Mouse (Mus musculus) CH12.LX (cell line): ENCODE measurements at regions not wholly inside any gene's neighbourhood (a gene's known extent, or its start where the extent isn't known, plus 50 kb on each side); places are given as distances from the start of the nearest gene placed in this dataset.

ENCODE experiments used
- DNase-seq: peaks from one replicate; pipeline ENCODE4 v3.0.0-alpha.2; 2013; ENCODE audit errors: extremely low read depth
- H3K27ac ChIP-seq: 2 replicates; pipeline ENCODE4 v1.5.1; 2012; ENCODE audit warnings: low read depth, mild to moderate bottlenecking, control low read depth, moderate library complexity; ENCODE audit not compliant: insufficient read depth
- H3K27me3 ChIP-seq: replicated peaks from 2 replicates; pipeline ENCODE3; 2012; ENCODE audit warnings: inconsistent platforms
- H3K36me3 ChIP-seq, 2 experiments: replicated peaks in 1 of 2; 2 replicates each; pipeline versions ENCODE3 to v1.6.1; 2012; ENCODE audit warnings: inconsistent platforms in 1 of 2, low read length in 1 of 2, mild to moderate bottlenecking in 1 of 2, mixed read lengths in 1 of 2, moderate library complexity in 1 of 2; ENCODE audit not compliant: control insufficient read depth in 1 of 2, insufficient read depth in 1 of 2
- H3K4me1 ChIP-seq, 2 experiments: 2 replicates each; pipeline ENCODE4 v1.6.1; 2012; ENCODE audit warnings: inconsistent platforms in 1 of 2, moderate library complexity in 1 of 2; ENCODE audit not compliant: insufficient read depth in 2 of 2, control insufficient read depth in 1 of 2
- H3K4me2 ChIP-seq: 2 replicates; pipeline ENCODE4 v1.6.1; 2012; ENCODE audit warnings: low read depth, mild to moderate bottlenecking, control low read depth; ENCODE audit not compliant: poor library complexity, insufficient read depth, severe bottlenecking
- H3K4me3 ChIP-seq, 3 experiments: fragments of 150-350 bp in 1 of 3; sonication (generic) in 1 of 3; replicated peaks in 1 of 3; 2 replicates each; pipeline versions ENCODE3 to v1.5.1; 2011 to 2012; ENCODE audit warnings: low read depth in 2 of 3, low read length in 2 of 3, mild to moderate bottlenecking in 2 of 3, moderate library complexity in 2 of 3, control low read depth in 1 of 3, improper control_type of control experiment in 1 of 3, inconsistent platforms in 1 of 3, mixed read lengths in 1 of 3; ENCODE audit not compliant: poor library complexity in 1 of 3
- H3K79me2 ChIP-seq: replicated peaks from 2 replicates; pipeline ENCODE4 v1.6.1; 2012; ENCODE audit warnings: mild to moderate bottlenecking, moderate library complexity; ENCODE audit not compliant: control insufficient read depth, poor library complexity, insufficient read depth, severe bottlenecking; ENCODE audit errors: extremely low read depth
- H3K9ac ChIP-seq: 2 replicates; pipeline ENCODE4 v1.6.1; 2012; ENCODE audit warnings: low read depth, mild to moderate bottlenecking, control low read depth, moderate library complexity; ENCODE audit not compliant: insufficient read depth
- H3K9me3 ChIP-seq: replicated peaks from 2 replicates; pipeline ENCODE3; 2012; ENCODE audit warnings: low read length, inconsistent platforms, mixed read lengths
- BHLHE40 ChIP-seq: IDR thresholded peaks from 2 replicates; pipeline ENCODE4 v1.6.1; 2011; ENCODE audit warnings: mild to moderate bottlenecking, low read depth, low read length, improper control_type of control experiment
- CHD1 ChIP-seq: IDR thresholded peaks from 2 replicates; pipeline ENCODE4 v1.6.1; 2012; ENCODE audit warnings: low read depth, low read length, improper control_type of control experiment, inconsistent platforms
- CHD2 ChIP-seq: IDR thresholded peaks from 2 replicates; pipeline ENCODE4 v1.6.1; 2011; ENCODE audit warnings: low read length, improper control_type of control experiment
- ELF1 ChIP-seq: IDR thresholded peaks from 2 replicates; pipeline ENCODE4 v1.6.1; 2014; ENCODE audit warnings: low read depth, mild to moderate bottlenecking, inconsistent platforms, low read length, improper control_type of control experiment
- EP300 ChIP-seq: IDR thresholded peaks from 2 replicates; pipeline ENCODE4 v1.6.1; 2011; ENCODE audit warnings: low read length, improper control_type of control experiment
- ETS1 ChIP-seq: conservative IDR thresholded peaks from 2 replicates; pipeline ENCODE4 v1.6.1; 2012; ENCODE audit warnings: low read depth, mild to moderate bottlenecking, inconsistent platforms, low read length, improper control_type of control experiment, moderate library complexity
- HCFC1 ChIP-seq: IDR thresholded peaks from 2 replicates; pipeline ENCODE4 v1.6.1; 2012; ENCODE audit warnings: low read depth, mild to moderate bottlenecking, inconsistent platforms, low read length, improper control_type of control experiment
- JUN ChIP-seq: IDR thresholded peaks from 2 replicates; pipeline ENCODE4 v1.6.1; 2011; ENCODE audit warnings: low read depth, mild to moderate bottlenecking, low read length, improper control_type of control experiment, moderate library complexity; ENCODE audit not compliant: insufficient read depth
- JUND ChIP-seq: conservative IDR thresholded peaks from 2 replicates; pipeline ENCODE4 v1.6.1; 2011; ENCODE audit warnings: low read depth, low read length, improper control_type of control experiment
- KAT2A ChIP-seq: IDR thresholded peaks from 2 replicates; pipeline ENCODE4 v1.6.1; 2012; ENCODE audit warnings: low read length, improper control_type of control experiment, inconsistent platforms; ENCODE audit not compliant: insufficient replicate concordance
- MAFK ChIP-seq: IDR thresholded peaks from 2 replicates; pipeline ENCODE4 v1.6.1; 2011; ENCODE audit warnings: low read length, improper control_type of control experiment; ENCODE audit not compliant: insufficient replicate concordance
- MAZ ChIP-seq: IDR thresholded peaks from 2 replicates; pipeline ENCODE4 v1.6.1; 2012; ENCODE audit warnings: low read depth, mild to moderate bottlenecking, inconsistent platforms, low read length, improper control_type of control experiment, moderate library complexity
- MEF2A ChIP-seq: IDR thresholded peaks from 2 replicates; pipeline ENCODE4 v1.6.1; 2014; ENCODE audit warnings: low read depth, mild to moderate bottlenecking, inconsistent platforms, low read length, improper control_type of control experiment, borderline replicate concordance
- MXI1 ChIP-seq: IDR thresholded peaks from 2 replicates; pipeline ENCODE4 v1.6.1; 2011; ENCODE audit warnings: mild to moderate bottlenecking, low read depth, low read length, improper control_type of control experiment
- MYC ChIP-seq: IDR thresholded peaks from 2 replicates; pipeline ENCODE4 v1.6.1; 2011; ENCODE audit warnings: low read depth, mild to moderate bottlenecking, improper control_type of control experiment, low read length
- NRF1 ChIP-seq: IDR thresholded peaks from 2 replicates; pipeline ENCODE4 v1.6.1; 2014; ENCODE audit warnings: low read depth, mild to moderate bottlenecking, inconsistent platforms, low read length, improper control_type of control experiment, moderate library complexity
- PAX5 ChIP-seq: IDR thresholded peaks from 2 replicates; pipeline ENCODE4 v1.6.1; 2012; ENCODE audit warnings: low read length, inconsistent platforms, mixed read lengths
- RAD21 ChIP-seq: IDR thresholded peaks from 2 replicates; pipeline ENCODE4 v1.6.1; 2011; ENCODE audit warnings: low read depth, mild to moderate bottlenecking, low read length, improper control_type of control experiment, moderate library complexity
- TBP ChIP-seq: conservative IDR thresholded peaks from 2 replicates; pipeline ENCODE4 v1.6.1; 2011; ENCODE audit warnings: low read depth, low read length, improper control_type of control experiment
- TCF12 ChIP-seq: IDR thresholded peaks from 2 replicates; pipeline ENCODE4 v1.6.1; 2014; ENCODE audit warnings: low read depth, mild to moderate bottlenecking, inconsistent platforms, low read length, improper control_type of control experiment
- UBTF ChIP-seq: IDR thresholded peaks from 2 replicates; pipeline ENCODE4 v1.6.1; 2012; ENCODE audit warnings: low read depth, mild to moderate bottlenecking, inconsistent platforms, low read length, improper control_type of control experiment, moderate library complexity
- USF1 ChIP-seq: IDR thresholded peaks from 2 replicates; pipeline ENCODE4 v1.6.1; 2014; ENCODE audit warnings: low read depth, mild to moderate bottlenecking, inconsistent platforms, low read length, improper control_type of control experiment
- ZMIZ1 ChIP-seq: IDR thresholded peaks from 2 replicates; pipeline ENCODE4 v1.6.1; 2012; ENCODE audit warnings: low read depth, mild to moderate bottlenecking, inconsistent platforms, low read length, improper control_type of control experiment
- ZNF384 ChIP-seq: IDR thresholded peaks from 2 replicates; pipeline ENCODE4 v1.6.1; 2012; ENCODE audit warnings: low read depth, low read length, improper control_type of control experiment, inconsistent platforms
- dilution Hi-C: fragments of 300-500 bp; cut with MboI; formaldehyde crosslinking; loops from 2 replicates; pipeline ENCODE4 v1.14.3; 2020; ENCODE audit warnings: low sequenced_read_pairs; ENCODE audit not compliant: extremely low pct_unique_long_range_greater_than_20kb, extremely low pct_ligation_motif_present
- in situ Hi-C: fragments of 300-500 bp; cut with MboI; formaldehyde crosslinking; loops from 3 replicates; pipeline ENCODE4 v1.14.3; 2019; ENCODE audit warnings: low sequenced_read_pairs, low pct_ligation_motif_present, low pct_unique_long_range_greater_than_20kb, mixed read lengths

DNA sequence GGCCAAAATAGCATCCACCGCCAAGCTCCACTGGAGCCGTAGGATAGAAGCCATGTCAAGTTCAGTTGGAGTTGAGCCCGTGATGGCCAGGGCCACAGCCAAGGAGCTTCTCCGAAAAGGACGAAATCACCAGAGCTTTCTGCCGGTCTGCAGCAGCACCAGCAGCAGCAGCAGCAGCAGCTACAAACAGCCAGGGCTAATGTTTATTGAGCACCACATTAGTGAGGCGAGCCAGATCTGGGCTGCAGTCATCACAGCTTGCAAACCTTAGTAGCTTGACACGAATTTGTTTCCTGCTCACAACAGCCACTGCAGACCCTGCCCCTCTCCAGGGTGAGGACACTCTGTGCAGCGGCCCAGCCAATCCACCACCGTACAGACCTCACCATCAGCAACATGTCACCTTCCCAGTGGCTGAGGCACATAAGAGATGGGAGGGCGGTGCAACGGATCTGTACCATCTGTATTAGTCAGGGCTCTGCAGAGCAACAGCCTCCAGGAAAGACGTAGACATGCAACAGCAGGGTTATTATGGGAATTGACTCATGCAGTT is 222.5 kb upstream of the Zmiz1 start:
- Histone ChIP-seq H3K4me3 (no peak overlapping the region), H3K9me3 (no peaks in the 10 kb centered on the region), H3K4me1 (peaks cover 6 to 26% of the 10 kb centered on the region in 2 experiments), H3K9ac (no peak overlapping the region), H3K79me2 (no peaks in the 10 kb centered on the region), H3K27me3 (no peaks in the 10 kb centered on the region), H3K4me2 (no peak overlapping the region), H3K27ac (no peak overlapping the region), H3K36me3 (no peaks in the 10 kb centered on the region)
- in situ Hi-C loops (no loop called here), dilution Hi-C loops (no loop called here)
- TF ChIP-seq HCFC1, result no peak
- no peak for TF ChIP-seq MEF2A
- TF ChIP-seq JUN, result no peak
- no peak for TF ChIP-seq TBP
- TF ChIP-seq MXI1, result no peak
- TF ChIP-seq MAFK, result no peak
- no peak for TF ChIP-seq NRF1
- TF ChIP-seq ELF1, result no peak
- no peak for TF ChIP-seq USF1
- TF ChIP-seq JUND, result no peak
- TF ChIP-seq KAT2A, result no peak
- TF ChIP-seq MAZ, result no peak
- no peak for TF ChIP-seq PAX5
- no peak for TF ChIP-seq ZMIZ1
- DNase-seq, result no peak

- Histone ChIP-seq H3K79me2 (no peaks in the 10 kb centered on the region), H3K9ac (no peak overlapping the region), H3K4me3 (no peak overlapping the region), H3K27ac (no peak overlapping the region), H3K4me2 (0 out of 2 replicates have a peak overlapping the region, but pooled peaks have one; percentile 3), H3K36me3 (no peaks in the 10 kb centered on the region), H3K27me3 (no peaks in the 10 kb centered on the region), H3K9me3 (no peaks in the 10 kb centered on the region), H3K4me1 (peaks cover 6 to 26% of the 10 kb centered on the region in 2 experiments)
- dilution Hi-C loops (no loop called here), in situ Hi-C loops (no loop called here)
- peak; percentile 70 for DNase-seq
- no peak for TF ChIP-seq ZNF384
- peak; percentile 64 for TF ChIP-seq BHLHE40
- TF ChIP-seq EP300, result no peak
- no peak for TF ChIP-seq PAX5
- no peak for TF ChIP-seq ZMIZ1
- TF ChIP-seq MAZ, result no peak
- TF ChIP-seq UBTF, result no peak
- no peak for TF ChIP-seq RAD21
- TF ChIP-seq TCF12, result no peak
- TF ChIP-seq MYC, result 0 out of 2 replicates have a peak, but pooled peaks have one; percentile 17
- no peak for TF ChIP-seq ETS1
- TF ChIP-seq CHD2, result no peak
- no peak for TF ChIP-seq CHD1
Measured at GRCm38 (mm10) chr14:25239335-25239960, 219.5 kb upstream of the Zmiz1 start.
